Mouse (Mus musculus) frontal cortex, adult (tissue): ENCODE measurements at regions not wholly inside any gene's neighbourhood (a gene's known extent, or its start where the extent isn't known, plus 50 kb on each side); places are given as distances from the start of the nearest gene placed in this dataset.
"Not testable (repeated sequence)": the region's sequence is repeated elsewhere in the genome, so short reads cannot be mapped to it uniquely, and the experiment has no call there.

Experiments used
- ATAC-seq: cut with Nextera tagmentation; 2 replicates; pipeline ENCODE4 v1.9.2; 2017; ENCODE audit warnings: mild to moderate bottlenecking, moderate library complexity, mixed read lengths; ENCODE audit not compliant: low TSS enrichment

DNA sequence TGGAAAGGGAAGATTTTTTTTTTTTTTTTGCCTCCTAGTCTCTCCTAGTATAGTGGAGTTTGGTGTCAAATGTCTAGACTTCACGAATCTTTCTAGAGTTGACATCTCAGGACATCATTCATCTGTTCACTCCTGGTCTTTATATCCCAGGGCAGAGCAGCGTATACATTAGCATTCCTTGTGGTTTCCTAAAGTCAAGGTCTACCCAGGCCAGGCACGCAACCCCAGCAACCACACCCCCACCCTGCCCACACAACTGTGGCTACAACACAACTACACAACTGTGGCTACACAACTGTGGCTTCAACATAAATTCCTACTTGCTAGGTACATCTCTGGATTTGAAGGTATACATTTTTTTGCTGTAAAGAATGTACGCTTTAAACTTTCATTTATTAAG is 122.2 kb downstream of the Ppp1r3a start:
- no peak for ATAC-seq

- peak; percentile 52 for ATAC-seq
These were observed 123.2 kb downstream of the Ppp1r3a start for GRCm38 (mm10) chr6:14631719-14632445.

DNA sequence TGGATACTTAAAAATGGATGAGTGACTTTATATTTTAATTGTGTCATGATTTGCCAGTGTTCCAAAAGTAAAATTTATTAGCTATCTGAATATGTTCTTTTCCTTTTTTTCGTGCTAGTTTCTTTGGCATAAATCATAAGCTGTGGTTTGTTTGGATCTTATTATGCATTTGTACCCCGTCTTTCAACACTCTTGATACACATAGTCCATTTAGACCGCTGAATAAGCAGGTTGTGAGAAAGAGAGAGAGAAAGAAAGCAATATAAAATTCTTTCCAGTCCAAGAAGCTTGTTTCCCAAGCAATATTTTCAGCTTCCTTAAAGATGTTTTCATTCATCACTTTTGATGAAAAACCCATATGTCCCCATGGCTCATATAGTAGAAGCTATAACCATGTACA is 138.4 kb downstream of the Ppp1r3a start:
- ATAC-seq: no peak

DNA sequence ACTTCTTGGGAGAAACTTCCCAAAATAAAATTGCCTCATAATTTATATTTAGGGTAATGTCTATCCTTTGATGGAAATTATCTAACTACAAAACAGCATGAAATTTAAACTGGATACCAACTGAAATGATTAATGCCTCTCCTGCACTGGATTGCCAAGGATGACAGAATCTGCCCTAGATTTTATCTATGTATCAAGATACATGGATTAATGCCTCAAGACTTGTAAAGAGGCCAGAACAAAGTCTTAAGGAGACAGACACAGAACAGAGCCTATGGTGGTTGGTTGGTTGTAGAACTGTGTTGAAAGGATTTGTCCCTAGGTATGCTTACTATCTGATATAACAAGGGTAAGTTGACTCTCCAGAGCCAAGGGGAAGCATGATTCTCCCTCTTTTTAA is 147.0 kb downstream of the Ppp1r3a start:
- peak; percentile 70 for ATAC-seq

DNA sequence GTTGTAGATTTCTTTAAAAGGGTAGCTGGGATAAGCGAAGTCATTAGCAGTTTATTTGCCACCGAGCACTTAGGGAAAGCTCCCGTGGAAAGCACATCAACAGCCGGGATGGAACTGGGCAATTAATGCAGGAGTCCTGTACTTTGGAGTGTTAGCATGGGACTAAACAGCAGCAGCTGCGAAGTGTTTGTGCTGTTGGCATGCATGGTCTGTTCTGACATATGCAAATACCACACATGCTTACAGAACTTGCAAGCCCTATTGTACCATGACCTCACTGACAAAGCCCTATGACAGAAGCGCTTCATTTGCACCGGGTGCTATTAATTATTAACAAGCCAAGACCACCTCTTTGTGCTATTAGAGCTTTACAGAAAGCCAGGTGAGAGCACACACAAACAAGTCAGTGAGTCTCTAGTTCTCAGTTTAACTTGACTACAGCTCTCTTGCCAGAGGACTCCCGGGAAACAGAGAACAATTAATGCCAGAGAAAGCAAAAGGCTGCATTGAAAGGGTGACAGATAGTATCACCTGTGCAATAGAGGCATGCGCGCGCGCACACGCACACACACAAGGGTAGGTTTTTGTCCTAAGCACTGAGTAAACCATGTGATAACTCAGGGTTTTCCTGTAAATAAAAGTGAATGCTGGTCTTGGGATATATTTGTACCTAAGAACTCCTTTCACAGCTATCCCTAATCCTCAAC is 154.4 kb downstream of the Ppp1r3a start:
- no peak for ATAC-seq

DNA sequence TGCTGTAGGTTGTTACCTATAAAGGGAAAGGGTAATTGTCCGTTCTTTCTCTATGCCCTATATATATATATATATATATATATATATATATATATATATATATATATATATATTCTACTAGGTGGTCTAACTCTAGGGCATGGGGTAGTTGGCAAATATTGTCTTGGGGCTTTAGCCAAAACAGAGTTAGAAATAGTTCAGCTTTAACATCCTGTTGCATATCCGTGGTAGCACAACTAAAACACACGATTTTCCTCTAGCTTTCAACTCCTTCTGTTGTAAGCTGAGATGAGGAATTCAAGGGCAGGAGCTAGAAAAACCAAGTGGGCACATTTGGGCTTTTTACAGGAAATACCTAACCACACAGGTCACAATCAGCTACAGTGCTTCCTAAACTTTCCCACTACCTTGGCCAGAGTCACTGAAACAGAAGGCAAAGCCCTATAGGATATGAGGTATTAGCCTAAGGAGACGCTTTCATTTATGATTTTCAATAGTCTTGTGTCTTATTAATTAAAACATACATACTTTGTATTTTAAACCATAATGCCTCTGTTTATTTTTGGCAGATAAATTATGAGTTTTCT is 158.1 kb downstream of the Ppp1r3a start:
- no peak for ATAC-seq

- peak; percentile 55; the same call in 1 of the 2 replicates for ATAC-seq
These were observed 169.2 kb downstream of the Ppp1r3a start for GRCm38 (mm10) chr6:14585827-14586226.

DNA sequence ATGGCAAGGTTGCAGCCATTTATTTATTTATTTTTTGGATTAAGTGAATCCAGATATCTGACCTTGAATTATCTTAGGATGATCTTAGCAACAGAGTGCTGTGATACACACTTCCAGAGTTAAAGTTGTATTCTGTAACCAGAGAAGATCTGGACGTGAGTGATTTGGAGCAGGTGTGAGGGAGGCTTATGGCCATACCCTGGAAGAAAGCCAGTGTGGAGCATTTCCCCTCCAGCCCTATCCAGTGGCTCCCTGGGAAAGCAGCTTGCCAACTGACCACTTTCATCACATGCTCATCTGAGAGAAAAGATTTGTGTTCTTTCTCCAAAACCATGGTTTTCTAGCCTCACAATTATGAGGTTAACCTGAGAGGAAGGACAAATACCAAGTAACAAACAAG is 171.2 kb downstream of the Ppp1r3a start:
- no peak for ATAC-seq

DNA sequence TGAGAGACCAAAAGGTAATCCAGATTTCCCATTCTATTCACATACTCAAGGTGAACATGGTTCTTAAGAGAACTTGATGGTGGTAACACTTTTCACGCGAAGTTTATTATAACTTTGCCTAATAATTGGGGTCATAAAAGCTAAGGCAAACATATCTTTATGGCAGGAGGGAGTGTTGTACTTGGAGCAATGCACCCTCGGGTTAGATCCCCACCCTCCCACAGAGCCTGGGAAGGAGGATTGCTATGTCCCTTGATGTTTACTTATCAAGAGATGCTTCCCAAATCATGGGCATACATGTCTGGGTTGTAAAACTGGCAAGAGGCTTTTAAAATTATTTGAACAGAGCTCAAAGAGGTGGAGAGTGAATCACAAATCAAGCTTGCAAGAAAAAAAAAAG is 180.5 kb downstream of the Ppp1r3a start:
- no peak for ATAC-seq

- no peak for ATAC-seq
These were observed 182.1 kb downstream of the Ppp1r3a start for GRCm38 (mm10) chr6:14573001-14573400.

- no peak for ATAC-seq
These were observed 214.7 kb downstream of the Ppp1r3a start for GRCm38 (mm10) chr6:14540333-14540732.

GRCm38 (mm10) chr6:14529096-14529495 is 226.0 kb downstream of the Ppp1r3a start:
- ATAC-seq: no peak

GRCm38 (mm10) chr6:14528564-14528963 is 226.5 kb downstream of the Ppp1r3a start:
- no peak for ATAC-seq

GRCm38 (mm10) chr6:14522742-14523141 is 232.3 kb downstream of the Ppp1r3a start:
- peak; percentile 87 for ATAC-seq

DNA sequence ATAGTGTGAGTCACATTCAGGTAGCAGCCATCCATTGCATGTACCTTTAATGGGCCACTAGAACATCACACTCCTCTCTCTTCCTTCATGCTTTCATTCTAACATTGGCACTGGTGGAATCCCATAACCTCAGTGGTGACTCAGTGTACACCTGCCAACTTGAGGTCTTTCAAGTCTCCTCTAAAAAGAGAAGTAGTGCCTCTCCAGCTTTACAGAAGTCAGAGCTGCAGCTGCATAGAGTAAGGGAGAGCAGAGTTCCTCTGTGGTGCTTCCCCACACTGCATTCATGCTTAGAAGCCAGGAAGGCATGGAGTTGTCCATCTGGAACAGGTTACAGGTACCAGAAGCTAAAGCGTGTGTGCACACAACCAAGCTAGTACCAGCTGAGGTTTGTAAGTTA is 233.8 kb downstream of the Ppp1r3a start:
- no peak for ATAC-seq

GRCm38 (mm10) chr6:14504171-14504570 is 250.9 kb downstream of the Ppp1r3a start:
- ATAC-seq: peak; percentile 96

GRCm38 (mm10) chr6:14500663-14501062 is 254.4 kb downstream of the Ppp1r3a start:
- ATAC-seq: no peak

GRCm38 (mm10) chr6:14499882-14500281 is 255.2 kb downstream of the Ppp1r3a start:
- not testable (repeated sequence) for ATAC-seq

DNA sequence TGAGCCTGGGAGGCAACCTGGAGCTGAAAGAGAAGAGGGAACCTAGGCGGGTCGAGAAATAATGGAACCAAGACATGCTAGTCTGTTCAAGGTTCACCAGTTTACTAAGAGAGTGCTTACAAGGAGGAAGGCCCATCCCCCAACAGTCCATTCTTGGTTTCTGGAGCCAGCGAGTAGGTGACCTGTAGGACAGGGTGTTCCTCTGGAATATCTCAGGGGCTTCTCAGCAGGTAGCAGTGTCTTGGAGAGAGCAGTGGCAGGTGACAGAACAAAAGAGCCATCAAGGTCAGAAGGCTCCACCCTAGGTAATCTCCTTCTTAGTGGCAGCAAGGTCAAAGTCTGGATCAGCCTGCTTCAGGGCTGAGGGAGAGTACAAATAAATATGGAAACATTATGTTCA is 268.4 kb downstream of the Ppp1r3a start:
- not testable (repeated sequence) for ATAC-seq

- ATAC-seq: no peak
These were observed 298.7 kb downstream of the Ppp1r3a start for GRCm38 (mm10) chr6:14456394-14456793.

- ATAC-seq: not testable (repeated sequence)
These were observed 301.8 kb downstream of the Ppp1r3a start for GRCm38 (mm10) chr6:14453321-14453720.

DNA sequence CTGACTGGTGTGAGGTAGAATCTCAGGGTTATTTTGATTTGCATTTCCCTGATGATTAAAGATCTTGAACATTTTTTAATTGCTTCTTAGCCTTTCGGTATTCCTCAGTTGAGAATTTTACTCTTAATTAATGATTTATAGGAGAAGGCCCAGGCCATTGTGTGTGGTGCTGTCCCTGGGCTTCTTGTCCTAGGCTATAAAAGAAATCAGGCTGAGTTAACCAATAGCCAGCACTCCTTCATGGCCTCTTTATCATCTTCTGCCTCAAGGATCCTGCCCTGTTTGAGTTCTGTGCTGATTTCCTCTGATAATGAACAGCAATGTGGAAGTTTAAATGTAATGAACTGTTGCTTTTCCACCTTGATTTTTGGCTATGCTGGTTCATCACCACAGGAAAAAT is 323.3 kb downstream of the Ppp1r3a start:
- ATAC-seq: no peak

DNA sequence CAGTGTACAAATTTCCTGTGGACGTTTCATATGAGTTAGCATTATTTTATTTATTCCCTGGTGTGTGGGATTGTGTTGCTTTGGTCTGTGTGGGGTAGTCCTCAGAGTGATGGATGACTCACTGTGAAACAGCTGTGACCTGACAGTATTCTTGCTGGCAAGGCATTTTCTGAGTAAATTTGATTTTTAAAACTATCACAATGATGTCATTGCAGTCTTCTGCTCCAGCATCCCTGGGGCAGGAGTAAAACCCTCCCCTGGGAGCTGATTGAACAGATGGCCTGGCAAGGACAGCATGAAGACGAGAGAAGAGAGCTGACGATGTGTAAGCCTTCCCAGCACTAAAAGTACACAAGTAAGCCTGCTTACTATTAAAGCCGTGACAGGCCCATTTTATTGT is 345.3 kb downstream of the Ppp1r3a start:
- peak; percentile 97 for ATAC-seq
